Mouse (Mus musculus) CD4-positive helper T cell, adult 2 months (primary cell): ENCODE data around the gene Prss30.
A peak's percentile ranks its signal among the peaks of the same experiment; 100 is the strongest.
"Not testable (repeated sequence)": the region's sequence is repeated elsewhere in the genome, so short reads cannot be mapped to it uniquely, and the experiment has no call there.

Source experiments
- DNase-seq: peaks from one replicate; pipeline ENCODE4 v3.0.0-alpha.2; 2012; ENCODE audit warnings: low read depth, missing footprints, low spot score

Gene Prss30

DNA sequence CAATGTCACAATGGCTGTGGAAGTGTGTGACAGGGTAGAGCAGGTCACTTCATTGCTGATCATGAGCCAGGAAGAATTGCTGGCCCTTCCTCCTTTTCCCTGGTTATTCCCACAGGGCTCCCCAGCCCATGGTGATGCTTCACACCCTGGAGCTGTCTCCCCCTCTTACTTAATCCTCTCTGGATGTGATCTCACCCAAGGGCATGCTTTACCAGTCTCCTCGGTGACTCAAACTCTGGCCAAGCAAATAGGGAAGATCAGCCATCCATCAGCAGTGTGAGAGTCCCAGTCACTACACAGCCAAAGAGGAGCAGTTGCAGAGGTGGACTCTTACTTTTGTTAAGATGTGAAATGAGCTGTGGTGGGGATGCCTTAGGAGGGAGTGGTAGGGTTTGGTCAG is 4.6 kb upstream of the Prss30 start:
- no peak for DNase-seq

DNA sequence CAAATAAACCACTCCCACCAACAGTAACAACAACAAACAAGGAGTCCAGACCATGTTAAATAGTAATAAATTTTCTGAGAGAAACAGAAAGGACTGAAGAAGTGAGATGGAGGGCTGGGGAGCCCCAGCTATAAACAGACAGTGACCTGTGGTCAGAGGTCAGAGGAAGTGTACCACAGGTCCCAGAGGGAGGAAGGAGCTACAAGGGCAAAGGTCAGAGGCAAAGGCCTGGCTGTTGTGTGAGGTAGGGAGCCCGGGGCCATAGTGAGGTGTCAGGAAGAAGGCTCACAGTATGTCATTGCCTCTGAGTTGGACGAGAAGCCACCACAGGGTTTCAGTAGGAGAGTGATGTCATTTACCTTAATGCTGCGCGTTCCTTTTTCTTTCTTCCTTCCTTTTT is 2.5 kb upstream of the Prss30 start:
- DNase-seq: no peak

DNA sequence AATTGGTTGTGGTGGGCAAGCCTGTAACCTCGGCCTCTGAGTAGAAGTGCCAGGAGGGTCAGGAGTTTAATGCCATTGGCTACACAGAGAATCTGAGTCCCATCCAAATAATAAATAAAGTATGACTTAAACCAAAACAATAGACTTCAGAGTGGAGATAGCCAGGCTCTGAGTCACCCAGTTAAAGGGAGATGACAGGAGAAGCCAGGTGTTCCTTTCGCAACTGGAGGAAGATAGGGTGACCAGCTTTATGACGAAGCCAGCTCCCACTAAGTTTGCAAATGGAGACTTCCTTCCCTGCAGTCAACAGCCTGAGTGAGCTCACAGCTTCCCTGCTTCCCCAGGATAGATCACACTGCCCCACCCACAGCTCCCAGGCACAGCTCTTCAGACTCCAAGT is 895 bp downstream of the Prss30 start:
- DNase-seq: no peak

DNA sequence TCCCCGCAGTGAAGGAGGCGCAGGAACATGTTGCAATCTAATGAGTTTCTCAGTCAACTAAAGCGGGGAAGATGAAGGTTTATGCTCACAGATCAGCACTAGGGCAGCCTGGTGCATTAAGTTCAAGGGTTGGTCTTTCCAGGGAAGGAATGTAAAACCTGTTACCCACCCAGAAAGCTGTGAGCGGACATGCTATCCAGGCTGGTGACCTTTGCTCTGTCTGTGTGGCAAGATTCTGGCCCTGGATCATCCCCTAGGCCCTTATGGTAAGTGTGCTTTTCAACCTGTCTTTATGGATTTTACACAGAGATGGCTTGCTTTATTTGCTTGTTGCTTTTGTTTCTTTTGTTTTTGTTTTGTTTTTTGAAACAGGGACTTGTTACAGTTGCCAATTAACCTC is 3.7 kb downstream of the Prss30 start:
- DNase-seq: no peak

DNA sequence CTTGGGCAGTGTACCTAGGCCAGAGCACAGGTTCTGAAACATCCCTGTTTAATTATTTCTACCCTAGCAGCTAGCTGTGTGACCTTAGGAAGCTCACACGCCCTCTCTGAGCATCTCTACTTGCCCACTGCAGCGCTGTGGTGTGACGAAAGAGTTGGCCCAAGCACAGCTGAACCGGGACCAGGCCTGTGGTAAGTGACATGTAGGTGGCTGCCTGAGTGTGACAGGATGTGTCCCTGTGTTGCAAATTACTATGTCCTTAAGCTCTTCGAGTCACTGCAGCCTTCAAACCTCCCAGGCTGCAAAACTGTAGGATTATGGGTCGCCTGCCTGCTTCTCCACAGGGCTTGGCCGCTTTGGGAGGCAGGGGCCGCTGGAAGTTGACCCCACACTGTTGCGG is 9.1 kb downstream of the Prss30 start:
- no peak for DNase-seq

DNA sequence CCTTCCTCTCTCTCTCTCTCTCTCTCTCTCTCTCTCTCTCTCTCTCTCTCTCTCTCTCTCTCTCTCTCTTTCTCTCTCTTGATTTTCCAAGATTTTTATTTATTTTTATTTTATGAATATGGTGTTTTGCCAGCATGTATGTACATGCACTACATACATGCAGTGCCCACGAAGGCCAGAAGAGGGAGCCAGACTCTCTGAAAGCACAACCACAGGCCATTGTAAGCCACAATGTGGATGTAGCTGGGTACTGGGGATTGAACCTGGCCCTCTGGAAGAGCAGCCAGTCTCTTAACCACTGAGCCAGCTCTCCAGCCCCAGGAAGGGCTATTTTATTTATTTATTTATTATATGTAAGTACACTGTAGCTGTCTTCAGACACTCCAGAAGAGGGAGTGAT is 11.1 kb downstream of the Prss30 start:
- DNase-seq: peak; percentile 75

DNA sequence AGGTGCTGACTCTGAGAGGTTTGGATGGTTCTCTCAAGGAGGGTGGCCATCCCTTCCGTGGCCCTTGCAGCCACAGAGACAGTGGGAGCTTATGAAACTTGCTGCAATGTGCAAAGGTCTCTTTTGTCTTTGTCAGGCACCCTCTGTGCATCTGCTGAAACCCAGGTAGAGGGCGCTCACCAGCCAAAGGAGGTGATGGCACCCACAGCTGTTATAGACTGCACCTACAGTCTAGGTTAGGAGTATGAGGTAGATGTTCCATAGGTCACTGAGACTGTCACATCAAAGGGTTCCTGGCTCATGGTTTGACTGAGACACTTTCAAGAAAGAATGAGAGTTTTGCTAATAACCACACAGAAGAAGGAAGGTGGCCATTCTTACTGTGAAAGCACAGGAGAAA is 11.6 kb downstream of the Prss30 start:
- peak; percentile 42 for DNase-seq

DNA sequence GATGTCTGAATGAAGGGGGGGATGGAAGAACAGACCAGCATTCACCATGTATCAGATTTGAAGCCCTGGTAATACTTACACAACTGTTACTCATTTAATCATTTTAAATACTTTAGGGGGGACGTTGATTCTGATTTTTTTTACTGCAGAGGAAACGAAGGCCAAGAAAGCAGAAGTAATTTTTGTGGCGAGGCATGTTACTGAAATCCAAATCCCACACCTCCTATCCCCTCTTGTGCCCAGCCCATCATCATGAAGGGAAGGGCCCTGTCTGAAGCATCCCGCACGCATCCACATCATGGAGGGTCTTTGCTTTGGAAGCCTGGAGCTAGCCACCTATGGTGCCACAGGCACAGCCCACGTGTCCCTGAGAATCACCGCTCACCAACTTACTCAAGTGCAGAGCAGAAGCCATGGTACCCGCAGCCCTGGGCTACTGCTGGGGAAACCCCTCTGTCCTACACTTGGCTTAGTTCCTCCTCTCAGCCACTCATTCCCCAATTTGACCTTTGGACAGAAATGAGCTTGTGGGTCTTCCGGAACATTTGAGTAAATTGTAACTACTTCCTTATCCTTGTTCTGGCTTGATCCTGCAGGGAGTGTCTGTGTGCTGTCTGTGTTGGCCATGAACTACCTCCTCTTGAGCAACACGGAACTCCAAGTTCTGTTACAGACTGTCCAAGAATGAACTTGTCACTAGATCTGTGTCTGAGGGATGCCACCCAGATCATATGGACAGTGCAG is 13.5 kb downstream of the Prss30 start:
- no peak for DNase-seq

DNA sequence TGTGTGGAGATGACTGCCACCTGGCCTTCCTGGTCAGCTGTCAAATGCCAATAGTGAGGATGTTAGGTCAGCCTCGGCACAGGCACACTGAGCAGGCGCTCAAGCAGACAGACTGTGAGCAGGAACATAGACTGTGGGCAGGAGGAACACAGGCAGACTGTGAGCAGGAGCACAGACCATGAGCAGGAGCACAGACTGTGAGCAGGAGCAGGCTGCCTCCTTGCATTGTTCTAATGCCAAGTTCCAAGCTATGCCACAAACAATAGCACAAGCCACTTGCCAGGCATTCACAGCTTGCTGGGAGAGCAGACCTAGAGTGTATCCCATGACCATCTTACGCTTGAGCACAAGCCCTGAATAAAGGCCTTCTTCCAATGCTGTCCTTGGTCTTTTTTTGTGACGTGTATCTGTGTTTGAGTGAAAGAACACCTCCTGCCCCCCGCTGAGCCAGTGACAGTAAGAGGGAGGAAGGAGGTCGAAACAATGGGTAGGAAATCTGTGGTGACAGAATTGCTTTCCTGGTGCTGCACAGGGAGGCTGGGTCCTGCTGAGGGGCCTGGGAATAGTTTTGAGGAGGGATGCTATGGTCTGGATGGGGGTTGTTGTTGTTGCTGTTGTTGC is 14.5 kb downstream of the Prss30 start:
- DNase-seq: no peak

DNA sequence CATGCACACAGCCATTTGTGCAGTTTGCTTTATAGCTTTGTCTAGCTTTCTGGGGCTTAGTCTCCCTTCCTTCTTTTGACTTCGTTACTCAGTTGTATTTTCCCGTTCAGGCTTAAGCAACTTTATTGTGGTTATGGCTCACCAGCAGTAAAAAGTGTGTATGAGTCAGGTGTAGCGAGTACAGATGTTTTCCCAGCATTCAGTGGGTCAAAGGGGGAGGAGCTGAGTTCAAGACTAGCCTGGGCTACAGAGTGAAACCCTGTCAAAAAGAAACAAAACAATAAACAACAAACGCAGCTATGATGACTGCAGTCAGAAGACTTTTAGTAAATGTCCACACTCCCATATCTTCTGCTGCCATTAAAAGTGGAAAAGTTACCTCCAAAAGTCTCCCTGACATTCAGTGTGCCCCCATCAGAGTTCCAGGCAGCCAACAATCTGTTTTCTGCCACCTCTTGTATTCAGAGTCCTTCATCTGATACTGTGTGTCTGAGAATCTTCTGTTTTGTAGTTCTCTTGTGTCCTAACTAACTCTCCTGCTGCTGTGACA is 18.7 kb downstream of the Prss30 start:
- no peak for DNase-seq

DNA sequence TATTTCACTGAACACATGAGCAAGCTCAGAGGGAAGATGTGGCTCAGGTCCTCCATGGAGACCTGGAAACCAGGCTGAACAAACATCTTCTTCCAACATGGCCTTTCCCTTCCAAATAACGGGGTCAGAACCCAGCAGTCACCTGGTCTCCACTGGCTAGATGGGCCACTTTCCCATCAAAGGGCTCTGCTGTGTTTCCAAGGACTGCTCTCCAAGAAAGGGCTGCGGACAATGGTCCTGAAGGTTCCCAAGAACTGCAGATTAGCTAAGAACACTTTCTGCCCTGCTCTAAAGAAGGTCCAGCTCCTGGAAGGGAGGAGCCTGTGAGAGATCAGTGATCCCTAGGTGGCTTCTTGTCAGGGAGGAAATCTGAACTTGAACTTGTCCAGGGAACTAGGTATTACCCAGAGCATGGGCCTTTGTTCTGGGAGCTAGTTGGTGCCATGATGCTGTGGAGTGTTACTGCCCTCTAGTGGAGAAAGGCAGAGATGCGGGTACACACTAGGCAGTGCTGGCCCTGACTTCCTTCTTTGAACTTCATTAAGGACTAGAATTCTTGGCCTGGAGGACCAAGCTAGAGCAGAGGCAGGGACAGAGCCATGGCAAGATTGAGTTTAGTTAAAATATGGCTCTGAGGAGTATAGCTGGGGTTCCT is 20.2 kb downstream of the Prss30 start:
- DNase-seq: peak; percentile 77

DNA sequence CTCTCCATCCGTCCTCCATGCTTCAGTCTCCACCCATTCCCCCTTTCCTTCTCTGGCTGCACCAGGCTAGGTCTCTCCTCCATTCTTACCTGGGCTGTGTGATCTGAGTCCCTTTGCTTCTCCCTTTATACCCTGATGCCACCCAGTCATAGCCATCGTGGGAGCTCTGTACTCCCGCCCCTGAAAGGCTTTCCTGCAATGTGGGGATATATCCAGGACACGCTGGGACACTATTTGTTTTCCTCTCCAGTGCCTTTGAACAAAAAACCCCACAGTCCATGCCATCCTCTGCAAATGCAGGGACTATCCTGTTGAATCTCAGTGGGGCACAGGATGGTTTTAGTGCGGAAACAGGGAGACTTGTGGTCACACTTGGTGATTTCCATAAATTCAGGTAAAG is 25.2 kb downstream of the Prss30 start, which contains the start of gene Sbpl:
Sbpl (minus strand) TSS at position 101 of the 400 bp plus-strand sequence.
- DNase-seq: no peak

DNA sequence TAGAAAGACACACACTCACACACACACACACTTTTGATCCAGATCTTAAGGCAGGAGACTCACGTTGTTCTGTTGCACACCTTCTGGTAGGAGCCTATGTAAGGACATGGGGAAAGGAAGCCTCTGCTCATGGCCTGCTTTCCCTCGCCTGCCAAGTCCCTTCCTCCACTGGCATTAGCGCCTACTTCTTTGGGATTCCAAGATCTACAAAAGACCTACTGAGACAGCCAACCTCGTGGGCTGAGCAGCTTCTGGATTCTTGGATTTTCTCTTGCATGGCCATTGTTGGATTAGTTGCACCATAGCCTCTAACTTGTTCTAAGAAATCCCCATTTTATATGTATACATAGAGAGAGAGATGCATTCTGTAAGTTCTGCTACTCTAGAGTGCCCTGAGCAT is 29.5 kb downstream of the Prss30 start:
- DNase-seq: not testable (repeated sequence)

DNA sequence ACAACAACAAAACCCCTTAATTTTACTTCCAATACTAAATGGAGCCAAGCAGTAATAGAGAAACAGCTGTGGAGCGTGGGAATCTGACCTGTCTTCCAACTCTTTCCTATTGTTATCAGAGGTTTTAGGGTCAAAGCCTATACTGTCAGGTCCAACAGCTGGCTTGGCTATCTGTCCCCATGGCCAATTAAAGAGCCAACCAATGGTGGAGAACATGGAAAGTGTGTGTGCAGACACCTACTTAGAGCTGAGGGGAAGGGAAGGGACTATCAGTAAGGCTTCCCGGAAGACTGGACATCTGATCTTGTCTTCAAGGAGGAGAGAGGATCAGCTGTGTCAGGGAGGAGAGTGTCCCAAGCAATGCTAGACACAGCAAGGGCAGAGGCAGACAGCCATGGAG is 31.3 kb downstream of the Prss30 start:
- no peak for DNase-seq

DNA sequence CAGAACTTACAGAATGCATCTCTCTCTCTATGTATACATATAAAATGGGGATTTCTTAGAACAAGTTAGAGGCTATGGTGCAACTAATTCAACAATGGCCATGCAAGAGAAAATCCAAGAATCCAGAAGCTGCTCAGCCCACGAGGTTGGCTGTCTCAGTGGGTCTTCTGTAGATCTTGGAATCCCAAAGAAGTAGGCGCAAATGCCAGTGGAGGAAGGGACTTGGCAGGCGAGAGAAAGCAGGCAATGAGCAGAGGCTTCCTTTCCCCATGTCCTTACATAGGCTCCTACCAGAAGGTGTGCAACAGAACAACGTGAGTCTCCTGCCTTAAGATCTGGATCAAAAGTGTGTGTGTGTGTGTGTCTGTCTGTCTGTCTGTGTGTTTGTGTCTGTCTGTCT is 32.9 kb downstream of the Prss30 start:
- not testable (repeated sequence) for DNase-seq

DNA sequence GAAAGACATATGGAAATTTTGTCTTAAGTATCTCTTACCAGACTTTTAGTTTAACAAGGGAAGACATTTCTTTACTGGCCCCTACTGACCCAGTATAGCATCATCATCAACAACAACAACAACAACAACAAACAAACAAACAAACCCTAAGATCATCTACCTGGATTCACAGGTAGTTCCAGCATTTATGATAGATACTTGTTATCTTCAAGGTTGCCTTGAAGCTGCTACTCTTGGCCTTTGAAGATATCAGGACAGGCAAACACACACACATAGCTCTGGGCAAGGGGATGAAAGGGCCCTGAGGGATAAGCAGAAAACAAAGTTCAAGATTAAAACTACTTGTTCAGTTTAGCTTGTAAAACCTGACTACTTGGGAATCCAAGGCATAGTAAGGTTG is 39.0 kb downstream of the Prss30 start, which contains the start of gene Sbp:
Sbp (plus strand) TSS at position 301 of the 400 bp plus-strand sequence.
- DNase-seq: no peak

DNA sequence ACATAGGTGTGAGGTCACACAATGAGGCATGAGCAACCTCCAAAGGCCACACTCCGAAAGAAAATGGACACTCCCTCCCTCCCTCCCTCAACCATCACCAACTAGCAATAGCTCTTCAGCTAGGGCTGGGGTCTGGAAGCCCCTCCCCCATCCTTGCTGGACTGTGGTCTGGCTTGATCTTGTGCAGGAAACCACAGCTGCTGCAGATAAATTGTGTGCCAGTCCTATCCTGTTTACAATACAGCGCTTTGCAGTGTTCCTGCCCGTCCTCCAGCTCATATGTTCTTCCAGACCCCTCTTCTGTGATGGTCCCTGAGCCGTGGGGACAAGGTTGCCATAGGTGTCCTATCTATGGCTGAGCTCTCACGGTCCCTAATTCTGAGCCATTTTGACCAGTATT is 49.2 kb downstream of the Prss30 start:
- DNase-seq: no peak

DNA sequence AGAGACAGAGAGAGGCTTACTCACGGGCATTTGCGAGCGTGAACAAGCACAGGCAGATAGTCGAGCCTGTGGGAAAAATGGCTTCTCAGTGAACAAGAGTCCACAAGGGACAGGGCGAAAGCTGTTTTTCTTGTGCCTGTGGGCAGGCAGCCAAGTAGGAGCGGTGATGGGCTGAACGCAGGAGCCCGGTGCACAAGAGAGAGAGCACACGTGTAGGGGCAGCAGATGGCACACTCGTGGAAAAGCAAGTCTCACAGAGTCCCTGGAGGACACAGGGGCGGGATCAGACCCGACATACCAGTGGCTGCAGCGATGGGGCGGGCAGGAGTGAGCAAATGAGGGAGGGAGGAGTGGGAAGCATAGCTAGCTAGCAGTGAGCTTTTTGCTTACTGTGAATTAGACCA is 55.3 kb downstream of the Prss30 start:
- peak; percentile 38 for DNase-seq

DNA sequence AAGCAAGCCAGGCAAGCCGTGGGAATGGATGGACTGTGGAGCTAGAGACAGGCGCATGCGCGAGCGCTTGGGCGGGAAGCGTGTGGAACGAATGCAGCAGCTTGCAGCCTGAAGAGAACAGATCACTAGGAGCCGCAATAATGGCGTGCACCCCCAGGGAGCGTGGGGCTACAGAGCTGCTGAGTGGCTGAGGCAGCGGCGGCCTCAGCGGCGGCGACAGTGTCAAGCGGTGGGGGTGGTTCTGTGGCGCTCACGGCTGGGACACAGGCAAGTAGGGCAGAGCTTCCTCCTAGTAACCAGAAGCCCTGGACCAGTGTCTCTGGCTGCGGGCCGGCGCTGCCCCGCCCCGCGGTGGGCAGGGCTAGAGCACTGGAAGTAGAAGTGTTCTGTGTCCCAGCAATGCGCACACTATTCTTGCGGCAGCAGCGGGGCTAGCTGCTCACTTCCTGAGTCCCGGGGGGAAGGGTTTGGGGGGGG is 55.8 kb downstream of the Prss30 start:
- DNase-seq: peak; percentile 89
